Mouse (Mus musculus): ENCODE results near the gene Nup188. TPM values are rescaled to one million over a fixed set of nuclear protein-coding genes. Genes with fewer than 3 reads are reported as not detected.

The Nup188 gene
- polyA plus RNA-seq, 1 experiment from 2014 or later: 26.0 TPM

Small RNA genes within 50 kb of the gene (microRNA-seq; reads per million reads assigned to microRNA genes)
- gene Gm47292: not detected

Other genes starting within 250 kb of the Nup188 start
- 23.2 and 26.1 TPM in 2 replicates for gene Wdr34, start 237.5 kb upstream of the Nup188 start, polyA plus RNA-seq (2015; fragmentation: Nextera tagmentation; extraction: Ambion mirVana)
- 324 and 336 TPM in 2 replicates for gene Set, start 229.0 kb upstream of the Nup188 start, polyA plus RNA-seq (2015; fragmentation: Nextera tagmentation; extraction: Ambion mirVana)
- 8.9 and 9.6 TPM in 2 replicates for gene Pkn3, start 208.7 kb upstream of the Nup188 start, polyA plus RNA-seq (2015; fragmentation: Nextera tagmentation; extraction: Ambion mirVana)
- 37.4 and 41.4 TPM in 2 replicates for gene Zdhhc12, start 192.7 kb upstream of the Nup188 start, polyA plus RNA-seq (2015; fragmentation: Nextera tagmentation; extraction: Ambion mirVana)
- gene Zer1, start 161.8 kb upstream of the Nup188 start, polyA plus RNA-seq (2015; fragmentation: Nextera tagmentation; extraction: Ambion mirVana): 5.1 and 5.4 TPM in 2 replicates
- gene Tbc1d13, start 152.7 kb upstream of the Nup188 start, polyA plus RNA-seq (2015; fragmentation: Nextera tagmentation; extraction: Ambion mirVana): 5.2 and 5.4 TPM in 2 replicates
- 17.5 and 19.0 TPM in 2 replicates for gene Endog, start 114.9 kb upstream of the Nup188 start, polyA plus RNA-seq (2015; fragmentation: Nextera tagmentation; extraction: Ambion mirVana)
- 62.7 and 65.6 TPM in 2 replicates for gene Spout1, start 107.9 kb upstream of the Nup188 start, polyA plus RNA-seq (2015; fragmentation: Nextera tagmentation; extraction: Ambion mirVana)
- 25.8 and 39.2 TPM in 2 replicates for gene Kyat1, start 80.5 kb upstream of the Nup188 start, polyA plus RNA-seq (2015; fragmentation: Nextera tagmentation; extraction: Ambion mirVana)
- gene Lrrc8a, start 48.7 kb upstream of the Nup188 start, polyA plus RNA-seq (2015; fragmentation: Nextera tagmentation; extraction: Ambion mirVana): 34.0 and 40.1 TPM in 2 replicates
- gene Gm28035, start 45.8 kb upstream of the Nup188 start, polyA plus RNA-seq (2015; fragmentation: Nextera tagmentation; extraction: Ambion mirVana): 0.24 and 0.30 TPM in 2 replicates
- gene Phyhd1, start 20.2 kb upstream of the Nup188 start, polyA plus RNA-seq (2015; fragmentation: Nextera tagmentation; extraction: Ambion mirVana): 13.3 and 13.5 TPM in 2 replicates
- gene Gm28038, start 5.4 kb upstream of the Nup188 start, polyA plus RNA-seq (2015; fragmentation: Nextera tagmentation; extraction: Ambion mirVana): not detected in 2 replicates
- 32.4 and 34.0 TPM in 2 replicates for gene Dolk, start 63 bp upstream of the Nup188 start, polyA plus RNA-seq (2015; fragmentation: Nextera tagmentation; extraction: Ambion mirVana)
- gene Sh3glb2, start 72.9 kb downstream of the Nup188 start, polyA plus RNA-seq (2015; fragmentation: Nextera tagmentation; extraction: Ambion mirVana): 107 and 118 TPM in 2 replicates
- 26.2 and 26.3 TPM in 2 replicates for gene Miga2, start 77.8 kb downstream of the Nup188 start, polyA plus RNA-seq (2015; fragmentation: Nextera tagmentation; extraction: Ambion mirVana)
- gene Dolpp1, start 105.9 kb downstream of the Nup188 start, polyA plus RNA-seq (2015; fragmentation: Nextera tagmentation; extraction: Ambion mirVana): 39.0 and 45.8 TPM in 2 replicates
- 27.7 and 29.0 TPM in 2 replicates for gene Crat, start 129.4 kb downstream of the Nup188 start, polyA plus RNA-seq (2015; fragmentation: Nextera tagmentation; extraction: Ambion mirVana)
- 138 and 146 TPM in 2 replicates for gene Ptpa, start 129.6 kb downstream of the Nup188 start, polyA plus RNA-seq (2015; fragmentation: Nextera tagmentation; extraction: Ambion mirVana)
- gene Ier5l, start 187.8 kb downstream of the Nup188 start, polyA plus RNA-seq (2015; fragmentation: Nextera tagmentation; extraction: Ambion mirVana): 0.56 and 0.83 TPM in 2 replicates